Mouse (Mus musculus) hindbrain, embryonic 11.5 days (tissue): ENCODE measurements around the gene Il27ra. TPM values are rescaled to one million over a fixed set of nuclear protein-coding genes. Genes with fewer than 3 reads are reported as not detected.

ENCODE experiments used
- ATAC-seq: fragments of 200-750 bp; cut with Nextera tagmentation; 2 replicates; pipeline ENCODE4 v1.8.0; 2017; ENCODE audit warnings: mild to moderate bottlenecking, moderate TSS enrichment, moderate library complexity; ENCODE audit not compliant: low FRiP score
- DNase-seq: peaks from one replicate; pipeline ENCODE4 v3.0.0-alpha.2; 2015; ENCODE audit warnings: low spot score
- H3K27ac ChIP-seq: fragments of 300-500 bp; sonication (generic); 2 replicates; pipeline ENCODE4 v1.5.1; 2014; ENCODE audit warnings: mild to moderate bottlenecking, low read depth, low read length
- H3K27me3 ChIP-seq: fragments of 300-500 bp; sonication (generic); 2 replicates; pipeline ENCODE4 v1.6.1; 2014; ENCODE audit warnings: mild to moderate bottlenecking, low read length, moderate library complexity, mixed read lengths; ENCODE audit not compliant: control insufficient read depth, insufficient read depth
- H3K36me3 ChIP-seq: fragments of 300-500 bp; sonication (generic); 2 replicates; pipeline ENCODE4 v1.6.1; 2014; ENCODE audit warnings: mild to moderate bottlenecking, low read length, moderate library complexity, mixed read lengths; ENCODE audit not compliant: control insufficient read depth, insufficient read depth
- H3K4me1 ChIP-seq: fragments of 300-500 bp; sonication (generic); replicated peaks from 2 replicates; pipeline ENCODE4 v1.6.1; 2014; ENCODE audit warnings: low read length, mixed read lengths; ENCODE audit not compliant: control insufficient read depth, insufficient read depth
- H3K4me2 ChIP-seq: fragments of 300-500 bp; sonication (generic); replicated peaks from 2 replicates; pipeline ENCODE4 v1.6.1; 2014; ENCODE audit warnings: mild to moderate bottlenecking, low read depth, low read length
- H3K4me3 ChIP-seq: fragments of 300-500 bp; sonication (generic); 2 replicates; pipeline ENCODE4 v1.5.1; 2014; ENCODE audit warnings: low read depth, low read length
- H3K9ac ChIP-seq: fragments of 300-500 bp; sonication (generic); 2 replicates; pipeline ENCODE4 v1.6.1; 2014; ENCODE audit warnings: low read depth, low read length
- H3K9me3 ChIP-seq: fragments of 300-500 bp; sonication (generic); 2 replicates; pipeline ENCODE4 v1.6.1; 2016; ENCODE audit warnings: low read length; ENCODE audit not compliant: control insufficient read depth
- WGBS: fragments of 180-500 bp; shearing (Covaris S2); extraction: QIAGEN DNeasy Blood & Tissue Kit; methylation state at CpG from one replicate; pipeline ENCODE4 v1.1.7; 2014; 5-methylcytosine and 5-hydroxymethylcytosine counted together
- polyA plus RNA-seq: library from polyadenylated mRNA; unstranded; fragments of >200 nt; fragmentation: Nextera tagmentation; extraction: Ambion mirVana; gene quantifications from 2 replicates; pipeline ENCODE4 v1.2.1, GENCODE M21; 2014

Il27ra gene
- polyA plus RNA-seq, 1 experiment from 2014 or later, result not detected

DNA sequence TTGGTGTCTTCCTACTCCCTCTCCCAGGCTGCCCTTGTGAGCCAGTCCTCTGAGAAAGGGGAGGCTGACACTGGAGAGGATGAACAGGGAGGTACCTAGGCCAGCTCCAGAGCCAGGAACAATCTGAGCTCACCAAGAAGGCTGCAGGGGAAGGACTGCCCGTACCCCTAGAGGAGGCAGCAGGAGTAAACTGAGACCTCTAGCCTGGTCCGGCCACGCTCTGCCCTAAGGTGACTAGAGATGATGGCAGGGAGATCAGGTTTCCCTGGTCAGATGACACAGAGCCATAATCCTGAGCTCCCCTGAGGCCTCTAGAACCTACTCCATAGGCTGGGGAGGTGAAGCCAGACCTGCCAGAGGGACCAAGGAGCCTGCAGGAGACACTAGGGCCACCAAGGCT, 34.5 kb upstream of the Il27ra start:
- 75% methylated on average over 3 of the region's 3 CpGs for WGBS
- Histone ChIP-seq H3K4me2 (no peak overlapping the region), H3K9ac (peak overlapping the region; percentile 27), H3K9me3 (no peaks in the 10 kb centered on the region), H3K4me1 (peaks cover 4% of the 10 kb centered on the region; the same call in 1 of the 2 replicates), H3K27me3 (no peaks in the 10 kb centered on the region), H3K27ac (no peak overlapping the region), H3K36me3 (0 out of 2 replicates have a peak, but pooled peaks cover 2% of the 10 kb centered on the region), H3K4me3 (no peak overlapping the region)
- ATAC-seq (no peak), DNase-seq (no peak)

DNA sequence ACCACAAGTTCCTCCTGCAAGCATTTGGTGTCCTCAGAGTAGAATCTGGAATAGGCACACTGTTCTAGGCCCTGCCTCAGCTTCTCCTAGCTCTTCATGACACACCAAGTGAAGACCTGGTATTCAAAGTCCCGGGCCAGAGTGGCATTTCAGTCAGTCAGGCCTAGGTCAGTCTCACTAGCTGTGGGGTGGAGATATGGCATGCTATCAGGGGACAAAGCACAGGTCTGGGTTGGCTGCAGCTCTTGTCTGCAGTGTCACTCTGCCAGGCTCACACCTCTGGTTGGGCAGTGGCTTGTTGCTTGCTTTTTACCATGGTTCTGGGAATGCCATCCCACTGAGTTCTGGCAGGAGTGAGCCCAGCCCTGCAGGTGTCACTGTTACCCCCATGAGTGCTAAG, 34.0 kb upstream of the Il27ra start:
- 93% methylated on average over 1 of the region's 1 CpGs for whole genome bisulfite sequencing
- Histone ChIP-seq H3K9ac (no peak overlapping the region; the same call in 1 of the 2 replicates), H3K4me2 (no peak overlapping the region), H3K27me3 (no peaks in the 10 kb centered on the region), H3K4me3 (no peak overlapping the region), H3K27ac (no peak overlapping the region), H3K4me1 (peaks cover 4% of the 10 kb centered on the region; the same call in 1 of the 2 replicates), H3K36me3 (0 out of 2 replicates have a peak, but pooled peaks cover 2% of the 10 kb centered on the region), H3K9me3 (no peaks in the 10 kb centered on the region)
- ATAC-seq (no peak), DNase-seq (no peak)

DNA sequence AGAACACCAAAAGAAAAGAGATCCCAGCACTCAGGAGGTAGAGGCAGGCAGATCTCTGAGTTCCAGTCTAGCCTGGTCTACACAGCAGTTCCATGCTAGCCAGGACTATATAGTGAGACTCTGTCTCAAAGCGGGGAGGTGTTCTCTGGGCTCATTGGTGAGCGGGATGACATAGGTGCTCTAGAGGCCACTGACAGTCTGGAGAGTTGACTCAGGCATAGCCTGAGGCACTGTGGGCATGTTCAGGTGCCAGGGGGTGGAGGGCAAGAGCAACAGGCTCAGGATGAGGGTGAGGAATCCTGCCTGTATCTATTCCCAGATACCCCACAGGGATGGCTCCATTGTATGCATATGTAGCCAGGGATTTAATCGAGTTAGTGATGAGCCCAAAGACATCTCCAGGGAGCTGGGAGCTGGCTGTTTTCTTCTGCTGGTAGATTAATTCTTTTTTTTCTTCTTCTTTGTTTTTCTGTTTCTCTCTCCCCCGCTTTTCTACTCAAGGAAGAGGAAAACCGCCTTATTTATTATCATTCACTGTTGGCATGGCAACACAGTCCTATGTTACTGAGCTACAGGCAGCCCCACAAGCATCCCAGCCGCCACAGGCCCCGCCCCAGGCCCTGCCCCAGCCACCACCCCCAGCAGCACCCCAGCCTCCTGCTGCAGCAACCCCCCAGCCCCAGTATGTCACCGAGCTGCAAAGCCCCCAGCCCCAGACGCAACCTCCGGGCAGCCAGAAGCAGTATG, 31.0 kb upstream of the Il27ra start:
- no peak for ATAC-seq
- peaks cover 9% of the 10 kb centered on the region; the same call in 1 of the 2 replicates for H3K4me1 ChIP-seq
- H3K9ac ChIP-seq, result no peak overlapping the region
- 0 out of 2 replicates have a peak overlapping the region, but pooled peaks have one; percentile 7 for H3K27ac ChIP-seq
- H3K36me3 ChIP-seq, result no peaks in the 10 kb centered on the region
- no peak overlapping the region for H3K4me3 ChIP-seq
- no peaks in the 10 kb centered on the region for H3K27me3 ChIP-seq
- H3K4me2 ChIP-seq, result no peak overlapping the region
- WGBS, result 38% methylated on average over 9 of the region's 10 CpGs
- no peaks in the 10 kb centered on the region for H3K9me3 ChIP-seq
- DNase-seq, result no peak

DNA sequence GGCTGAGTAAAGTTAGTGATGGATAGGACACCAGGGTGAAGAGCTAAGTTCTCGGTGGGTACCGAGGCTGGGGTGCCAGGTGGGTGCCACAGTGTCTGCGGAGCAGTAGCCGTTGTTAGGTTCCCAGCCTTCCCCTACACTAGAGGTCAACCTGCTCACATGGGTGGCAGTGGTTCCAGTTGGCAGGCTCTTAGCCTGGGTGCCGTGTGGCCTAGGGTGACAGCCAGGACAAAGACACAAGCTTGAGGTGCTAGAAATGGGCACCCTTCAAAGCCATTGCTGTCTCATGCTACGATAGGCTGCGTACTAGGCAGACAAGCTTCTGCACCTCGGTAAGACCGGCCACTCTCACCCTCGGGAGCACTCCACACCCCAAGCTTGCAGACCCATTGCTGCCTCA, 29.9 kb upstream of the Il27ra start:
- DNase-seq, result no peak
- no peaks in the 10 kb centered on the region for H3K27me3 ChIP-seq
- H3K27ac ChIP-seq, result no peak overlapping the region
- WGBS, result 91% methylated on average over 10 of the region's 10 CpGs
- no peak for ATAC-seq
- H3K4me2 ChIP-seq, result no peak overlapping the region
- H3K4me1 ChIP-seq, result peaks cover 13% of the 10 kb centered on the region; the same call in 1 of the 2 replicates
- no peak overlapping the region for H3K9ac ChIP-seq
- no peak overlapping the region for H3K4me3 ChIP-seq
- no peaks in the 10 kb centered on the region for H3K9me3 ChIP-seq
- no peaks in the 10 kb centered on the region for H3K36me3 ChIP-seq

DNA sequence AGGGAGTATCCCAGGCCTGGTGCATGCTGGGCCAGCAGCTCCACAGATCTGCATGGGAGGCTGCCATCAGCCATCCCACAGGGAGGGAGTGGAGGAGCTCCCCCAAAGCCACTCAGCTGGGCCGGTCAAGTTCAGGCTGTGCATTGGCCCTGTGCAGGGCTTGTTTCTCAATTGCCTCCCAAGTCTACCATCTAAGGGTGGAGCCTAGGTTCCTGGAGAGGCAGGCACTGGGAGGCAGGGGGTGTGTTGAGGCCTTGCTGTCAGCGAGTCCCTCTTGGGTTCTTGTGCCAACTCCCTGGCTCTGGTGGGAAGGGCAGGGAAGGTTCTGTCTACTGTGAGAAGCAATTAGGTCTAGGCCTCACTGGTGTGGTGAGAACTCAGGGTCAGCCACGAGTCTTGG, 29.5 kb upstream of the Il27ra start:
- no peak overlapping the region for H3K4me2 ChIP-seq
- DNase-seq (no peak), ATAC-seq (no peak)
- WGBS, result 81% methylated on average over 3 of the region's 3 CpGs
- H3K4me1 ChIP-seq, result peaks cover 13% of the 10 kb centered on the region; the same call in 1 of the 2 replicates
- H3K9ac ChIP-seq, result no peak overlapping the region
- H3K9me3 ChIP-seq, result no peaks in the 10 kb centered on the region
- H3K27me3 ChIP-seq, result no peaks in the 10 kb centered on the region
- no peaks in the 10 kb centered on the region for H3K36me3 ChIP-seq
- H3K4me3 ChIP-seq, result no peak overlapping the region
- no peak overlapping the region for H3K27ac ChIP-seq

DNA sequence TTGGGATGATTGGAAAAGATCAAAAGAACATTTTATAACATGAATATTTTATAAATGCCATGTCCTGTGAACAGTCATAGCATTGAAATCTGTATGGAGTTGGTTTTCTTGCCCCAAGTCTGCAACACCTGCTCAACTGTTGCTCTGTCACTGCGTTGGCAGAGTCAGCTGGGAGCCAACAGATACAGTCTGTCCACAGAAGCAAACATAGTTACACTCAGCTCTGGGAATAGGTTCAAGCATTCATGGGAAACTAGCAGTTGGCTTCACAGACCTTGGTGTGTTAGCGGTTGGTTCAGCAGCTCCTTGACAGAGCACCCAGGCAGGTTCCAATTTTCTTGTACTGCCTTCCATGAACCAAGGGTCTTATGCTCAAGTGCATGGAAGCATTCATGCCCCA, 28.3 kb upstream of the Il27ra start:
- H3K4me1 ChIP-seq, result peaks cover 13% of the 10 kb centered on the region; the same call in 1 of the 2 replicates
- H3K9ac ChIP-seq, result no peak overlapping the region
- no peaks in the 10 kb centered on the region for H3K36me3 ChIP-seq
- H3K27me3 ChIP-seq, result no peaks in the 10 kb centered on the region
- ATAC-seq (no peak), DNase-seq (no peak)
- 95% methylated on average over 2 of the region's 2 CpGs for WGBS
- H3K27ac ChIP-seq, result no peak overlapping the region
- H3K4me2 ChIP-seq, result no peak overlapping the region
- no peaks in the 10 kb centered on the region for H3K9me3 ChIP-seq
- no peak overlapping the region for H3K4me3 ChIP-seq

DNA sequence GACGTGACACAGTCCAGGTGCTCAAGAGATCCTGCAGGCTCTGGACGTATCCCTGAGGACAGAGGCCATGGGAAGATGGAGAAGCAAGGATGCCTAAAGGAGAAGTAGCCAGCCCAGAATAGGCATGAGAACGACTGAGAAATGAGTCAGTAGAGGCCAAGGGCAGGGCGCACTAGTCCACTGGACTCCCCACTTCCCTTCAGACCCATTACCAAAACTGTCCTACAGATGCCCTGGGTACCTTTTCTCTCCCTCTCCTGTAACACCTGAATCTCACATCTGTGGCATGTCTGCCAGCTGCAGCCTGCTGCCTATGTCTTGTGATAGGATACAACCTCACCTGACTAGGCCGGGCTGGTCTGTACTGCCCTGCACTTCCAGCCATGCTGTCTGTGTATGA, 27.9 kb upstream of the Il27ra start:
- WGBS, result 87% methylated on average over 5 of the region's 5 CpGs
- Histone ChIP-seq H3K27me3 (no peaks in the 10 kb centered on the region), H3K4me2 (no peak overlapping the region), H3K27ac (no peak overlapping the region), H3K9ac (no peak overlapping the region), H3K36me3 (no peaks in the 10 kb centered on the region), H3K4me3 (no peak overlapping the region), H3K9me3 (no peaks in the 10 kb centered on the region), H3K4me1 (peaks cover 13% of the 10 kb centered on the region; the same call in 1 of the 2 replicates)
- ATAC-seq, result no peak
- DNase-seq, result no peak

DNA sequence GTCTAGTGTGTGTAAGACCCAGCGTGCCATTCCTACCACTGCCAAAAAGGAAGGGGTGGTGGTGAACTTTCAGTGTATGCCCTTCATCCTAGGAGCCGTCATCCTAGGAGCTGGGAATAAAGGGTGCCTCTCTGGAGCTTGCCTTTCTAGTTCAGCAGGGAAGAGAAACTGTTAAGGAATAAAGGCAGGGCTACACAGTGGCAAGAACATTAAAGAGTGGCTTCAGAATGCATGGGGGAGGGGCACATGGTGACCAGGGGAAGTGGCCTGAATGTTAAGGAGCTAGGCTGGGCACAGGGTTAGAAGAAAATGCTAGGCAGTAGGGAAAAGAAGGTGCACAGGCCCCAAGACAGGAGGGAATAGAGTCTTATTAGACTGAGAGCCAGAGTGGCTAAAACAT, 27.4 kb upstream of the Il27ra start:
- Histone ChIP-seq H3K4me1 (peaks cover 13% of the 10 kb centered on the region; the same call in 1 of the 2 replicates), H3K4me2 (no peak overlapping the region), H3K9ac (no peak overlapping the region), H3K27ac (no peak overlapping the region), H3K27me3 (no peaks in the 10 kb centered on the region), H3K36me3 (no peaks in the 10 kb centered on the region), H3K4me3 (no peak overlapping the region), H3K9me3 (no peaks in the 10 kb centered on the region)
- ATAC-seq (no peak), DNase-seq (no peak)
- WGBS, result 77% methylated on average over 2 of the region's 2 CpGs

DNA sequence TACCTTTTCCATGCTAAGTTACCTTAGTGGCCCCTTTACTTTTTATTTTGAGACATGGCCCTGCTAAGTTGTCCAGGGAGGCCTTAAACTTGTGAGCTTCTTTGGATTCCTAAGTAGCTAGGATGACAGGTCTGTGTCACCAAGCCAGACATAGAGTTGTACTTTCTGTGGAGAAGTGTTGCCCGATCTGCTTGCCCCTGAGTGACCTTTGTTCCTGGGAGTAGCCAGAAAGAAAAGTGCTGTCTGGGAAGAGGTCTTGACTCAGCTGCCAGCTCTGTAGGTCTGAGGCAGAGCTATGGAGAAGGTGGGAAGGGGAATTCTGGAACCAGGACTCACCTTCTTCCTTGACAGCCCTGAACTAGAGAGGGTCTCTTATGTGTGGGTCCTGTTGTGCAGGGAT, 26.8 kb upstream of the Il27ra start:
- Histone ChIP-seq H3K4me3 (no peak overlapping the region), H3K4me1 (peaks cover 13% of the 10 kb centered on the region; the same call in 1 of the 2 replicates), H3K9me3 (no peaks in the 10 kb centered on the region), H3K9ac (no peak overlapping the region), H3K27ac (no peak overlapping the region), H3K4me2 (no peak overlapping the region), H3K36me3 (no peaks in the 10 kb centered on the region), H3K27me3 (no peaks in the 10 kb centered on the region)
- DNase-seq, result no peak
- ATAC-seq, result no peak
- WGBS, result 43% methylated on average over 1 of the region's 1 CpGs
